Mouse (Mus musculus): Measurements from ENCODE around the gene Pxdn. TPM values are rescaled to one million over a fixed set of nuclear protein-coding genes. Genes with fewer than 3 reads are reported as not detected.
A peak's percentile ranks its signal among the peaks of the same experiment; 100 is the strongest.

Pxdn gene
- 60.0 and 65.3 TPM in 2 replicates for polyA plus RNA-seq (2014; fragmentation: Nextera tagmentation; extraction: Ambion mirVana)

DNA sequence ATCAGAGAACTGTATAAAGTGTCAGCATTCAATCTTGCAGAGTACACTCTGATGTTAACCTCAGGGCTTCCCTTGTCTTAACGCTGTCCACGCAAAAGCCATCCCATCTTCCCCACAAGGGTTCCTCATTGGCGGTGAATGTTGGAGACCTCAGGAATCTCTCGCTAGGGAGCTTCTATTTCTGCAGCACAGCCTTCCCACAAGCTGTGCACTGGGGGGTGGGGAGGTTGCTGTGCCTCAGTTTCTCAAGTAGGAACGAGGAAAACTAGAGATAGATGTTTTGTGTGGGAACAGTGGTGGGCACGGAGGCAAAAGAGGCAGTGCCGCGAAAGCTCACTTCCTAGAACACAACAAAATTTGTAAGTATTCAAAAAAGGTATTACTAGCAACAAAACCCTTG is at the start of gene Pxdn:
Gene Pxdn, plus strand, starts transcription at position 301 of the 400 bp plus-strand sequence.
- Histone ChIP-seq H3K4me2 (replicated peaks) (peak within 1 kb of the TSS; percentile 74), H3K36me3 (replicated peaks; ENCODE audit: control insufficient read depth, insufficient read depth) (no peaks in the 10 kb centered on the region), H3K9ac (peak within 1 kb of the TSS; percentile 94), H3K27ac (peak within 1 kb of the TSS; percentile 90), H3K4me3 (replicated peaks; ENCODE audit: low read length) (peak within 1 kb of the TSS; percentile 84), H3K27me3 (ENCODE audit: control insufficient read depth, insufficient read depth, low read length) (no peaks in the 10 kb centered on the region), H3K4me1 (replicated peaks; ENCODE audit: control insufficient read depth, insufficient read depth, low read length) (peaks cover 34% of the 10 kb centered on the region), H3K9me3 (ENCODE audit: control insufficient read depth, low read length) (no peaks in the 10 kb centered on the region)
- 26% methylated on average over 8 of the region's 8 CpGs for WGBS
- ATAC-seq (ENCODE audit: low FRiP score) (no peak), DNase-seq (ENCODE audit: low spot score) (no peak)

DNA sequence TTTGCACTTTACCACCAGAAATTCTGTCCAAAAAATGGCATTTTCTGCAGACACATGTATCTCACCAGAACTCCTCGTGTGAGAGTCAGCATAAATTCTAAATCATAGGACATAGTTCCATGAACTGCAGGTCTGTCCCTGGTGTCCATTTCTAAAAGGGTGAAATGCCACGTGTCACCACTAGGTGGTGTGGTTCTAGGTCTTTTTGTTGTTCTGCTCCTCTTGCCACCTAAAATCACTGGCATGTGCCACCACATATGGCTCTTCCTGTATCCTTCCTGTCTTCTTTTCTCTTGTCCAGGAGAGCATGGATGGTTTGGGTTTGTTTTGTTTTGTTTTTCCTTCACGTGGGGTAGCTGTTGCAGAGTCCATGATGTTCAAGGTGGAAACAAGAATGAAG is 42.7 kb upstream of the Pxdn start:
- Histone ChIP-seq H3K27ac (no peak overlapping the region), H3K9ac (no peak overlapping the region), H3K27me3 (ENCODE audit: control insufficient read depth, insufficient read depth, low read length) (no peaks in the 10 kb centered on the region), H3K9me3 (ENCODE audit: control insufficient read depth, low read length) (no peaks in the 10 kb centered on the region), H3K4me3 (replicated peaks; ENCODE audit: low read length) (no peak overlapping the region), H3K4me2 (replicated peaks) (no peak overlapping the region), H3K4me1 (replicated peaks; ENCODE audit: control insufficient read depth, insufficient read depth, low read length) (no peaks in the 10 kb centered on the region), H3K36me3 (replicated peaks; ENCODE audit: control insufficient read depth, insufficient read depth) (peaks cover 78% of the 10 kb centered on the region)
- 16% methylated on average over 3 of the region's 3 CpGs for WGBS
- DNase-seq (ENCODE audit: low spot score), result peak; percentile 63
- no peak for ATAC-seq (ENCODE audit: low FRiP score)

DNA sequence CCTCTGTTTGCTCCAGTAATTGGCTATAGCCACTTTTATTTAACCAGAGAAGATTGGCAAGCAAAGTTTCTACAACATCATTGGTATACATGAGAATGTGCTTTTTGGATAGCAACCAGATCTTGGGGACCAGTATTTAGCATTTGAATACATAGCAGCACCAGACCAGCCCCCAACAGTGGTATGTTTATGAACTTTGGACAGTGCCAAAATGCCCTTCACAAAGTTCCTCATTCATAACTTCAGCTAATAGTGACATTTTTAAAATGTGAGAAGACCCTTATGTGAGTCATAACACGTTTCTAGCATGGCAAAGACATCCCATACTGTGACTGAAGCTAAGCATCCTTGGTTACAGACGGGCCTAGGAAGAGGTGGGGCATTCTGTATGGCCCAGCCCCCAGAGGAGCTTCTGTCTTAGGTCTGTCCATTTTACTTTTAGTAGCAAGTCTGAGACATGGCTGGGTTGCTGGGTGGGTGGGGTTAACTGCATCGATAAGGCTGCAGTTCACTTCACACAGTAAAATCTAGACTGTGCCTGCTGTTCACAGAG is 39.8 kb upstream of the Pxdn start:
- ATAC-seq (ENCODE audit: low FRiP score) (no peak; the same call in 1 of the 2 replicates), DNase-seq (ENCODE audit: low spot score) (no peak)
- Histone ChIP-seq H3K4me3 (replicated peaks; ENCODE audit: low read length) (no peak overlapping the region), H3K9me3 (ENCODE audit: control insufficient read depth, low read length) (no peaks in the 10 kb centered on the region), H3K4me1 (replicated peaks; ENCODE audit: control insufficient read depth, insufficient read depth, low read length) (no peaks in the 10 kb centered on the region), H3K9ac (no peak overlapping the region), H3K27me3 (ENCODE audit: control insufficient read depth, insufficient read depth, low read length) (no peaks in the 10 kb centered on the region), H3K27ac (no peak overlapping the region), H3K4me2 (replicated peaks) (no peak overlapping the region), H3K36me3 (replicated peaks; ENCODE audit: control insufficient read depth, insufficient read depth) (peaks cover 70% of the 10 kb centered on the region)
- WGBS, result 76% methylated on average over 3 of the region's 3 CpGs

DNA sequence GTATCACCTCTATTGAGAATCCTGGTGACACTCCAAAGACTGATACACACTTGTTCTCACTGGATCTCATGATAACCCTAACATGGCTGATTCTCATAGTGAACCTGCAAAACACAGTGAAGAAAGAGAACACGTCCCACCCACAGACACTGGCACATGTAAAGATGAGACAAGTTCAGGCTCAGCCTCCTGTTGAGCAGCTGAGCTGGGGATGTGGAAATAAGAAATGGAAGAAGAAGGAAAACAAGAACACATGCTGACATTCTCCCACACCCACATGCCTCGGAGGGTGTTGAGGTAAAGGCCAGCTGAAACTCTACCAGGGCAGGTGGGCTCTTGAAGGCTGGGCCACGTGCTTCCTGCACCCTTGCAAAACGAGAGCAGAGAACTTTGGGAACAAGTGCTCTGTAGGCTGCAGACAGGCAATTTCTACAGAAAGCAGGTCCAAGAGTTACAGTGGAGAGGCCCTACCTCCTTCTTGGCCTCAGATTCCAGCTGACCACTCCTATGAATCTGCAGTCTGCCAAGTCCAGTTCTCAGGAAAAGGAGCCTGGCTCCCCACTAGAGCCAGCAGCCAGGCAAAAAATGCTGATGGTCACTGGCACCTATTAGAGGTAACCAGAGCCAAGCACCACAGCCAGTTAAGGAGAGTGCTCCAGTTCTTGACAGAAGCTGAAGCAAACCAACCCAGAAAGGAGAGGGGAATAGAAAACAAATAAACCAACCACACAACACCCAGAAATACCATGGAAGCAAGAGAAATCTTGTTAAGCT is 33.1 kb upstream of the Pxdn start:
- Histone ChIP-seq H3K9me3 (ENCODE audit: control insufficient read depth, low read length) (no peaks in the 10 kb centered on the region), H3K27ac (no peak overlapping the region), H3K9ac (no peak overlapping the region), H3K4me3 (replicated peaks; ENCODE audit: low read length) (no peak overlapping the region), H3K27me3 (ENCODE audit: control insufficient read depth, insufficient read depth, low read length) (no peaks in the 10 kb centered on the region), H3K4me1 (replicated peaks; ENCODE audit: control insufficient read depth, insufficient read depth, low read length) (no peaks in the 10 kb centered on the region), H3K4me2 (replicated peaks) (no peak overlapping the region), H3K36me3 (replicated peaks; ENCODE audit: control insufficient read depth, insufficient read depth) (peaks cover 31% of the 10 kb centered on the region)
- 80% methylated on average over 4 of the region's 4 CpGs for WGBS
- DNase-seq (ENCODE audit: low spot score), result no peak
- no peak for ATAC-seq (ENCODE audit: low FRiP score)

DNA sequence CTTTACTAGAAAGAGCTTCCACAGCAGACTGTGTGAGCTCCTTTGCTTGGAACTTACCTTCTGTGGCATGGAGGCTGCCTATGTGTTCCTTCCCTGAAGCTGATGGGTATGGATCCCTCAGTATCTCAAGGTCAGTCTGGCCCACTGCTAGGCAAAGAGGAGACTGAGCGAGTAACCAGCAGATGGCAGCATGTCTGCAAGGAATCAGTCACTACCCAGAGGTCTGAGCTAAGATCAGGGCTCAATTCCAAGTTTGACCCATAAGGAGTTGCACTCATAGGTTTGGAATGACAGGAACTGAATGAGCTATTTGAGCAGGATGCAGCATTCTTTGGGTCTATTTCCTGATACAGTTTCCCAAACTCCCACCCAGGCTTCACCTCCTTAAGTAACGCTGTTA is 30.4 kb upstream of the Pxdn start:
- WGBS, result 58% methylated on average over 2 of the region's 2 CpGs
- no peaks in the 10 kb centered on the region for H3K27me3 ChIP-seq (ENCODE audit: control insufficient read depth, insufficient read depth, low read length)
- peaks cover 30% of the 10 kb centered on the region for H3K36me3 ChIP-seq (replicated peaks; ENCODE audit: control insufficient read depth, insufficient read depth)
- no peak overlapping the region for H3K4me2 ChIP-seq (replicated peaks)
- ATAC-seq (ENCODE audit: low FRiP score) (no peak), DNase-seq (ENCODE audit: low spot score) (peak; percentile 61)
- no peaks in the 10 kb centered on the region for H3K9me3 ChIP-seq (ENCODE audit: control insufficient read depth, low read length)
- H3K4me1 ChIP-seq (replicated peaks; ENCODE audit: control insufficient read depth, insufficient read depth, low read length), result no peaks in the 10 kb centered on the region
- no peak overlapping the region for H3K27ac ChIP-seq
- H3K9ac ChIP-seq, result no peak overlapping the region
- H3K4me3 ChIP-seq (replicated peaks; ENCODE audit: low read length), result no peak overlapping the region

DNA sequence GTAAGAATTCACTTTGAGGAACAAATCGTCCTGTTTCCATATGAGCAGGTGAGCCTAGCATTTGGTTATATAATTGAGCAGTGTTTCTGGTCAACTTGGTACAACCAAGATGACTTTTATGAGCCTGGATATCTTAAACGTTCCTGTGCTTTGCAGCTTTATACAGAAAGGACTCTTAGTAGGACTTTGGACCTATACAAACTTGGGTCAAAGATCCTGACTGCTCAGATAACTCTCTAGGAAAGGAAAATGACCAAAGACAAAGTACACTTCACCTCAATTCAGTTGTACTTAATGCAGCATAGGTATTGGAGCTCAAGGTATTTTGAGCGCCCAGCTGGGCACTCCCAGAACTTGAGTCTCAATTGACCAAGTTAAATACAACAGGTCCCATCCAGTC is 21.3 kb upstream of the Pxdn start:
- peaks cover 91% of the 10 kb centered on the region for H3K36me3 ChIP-seq (replicated peaks; ENCODE audit: control insufficient read depth, insufficient read depth)
- WGBS, result 89% methylated on average over 3 of the region's 3 CpGs

DNA sequence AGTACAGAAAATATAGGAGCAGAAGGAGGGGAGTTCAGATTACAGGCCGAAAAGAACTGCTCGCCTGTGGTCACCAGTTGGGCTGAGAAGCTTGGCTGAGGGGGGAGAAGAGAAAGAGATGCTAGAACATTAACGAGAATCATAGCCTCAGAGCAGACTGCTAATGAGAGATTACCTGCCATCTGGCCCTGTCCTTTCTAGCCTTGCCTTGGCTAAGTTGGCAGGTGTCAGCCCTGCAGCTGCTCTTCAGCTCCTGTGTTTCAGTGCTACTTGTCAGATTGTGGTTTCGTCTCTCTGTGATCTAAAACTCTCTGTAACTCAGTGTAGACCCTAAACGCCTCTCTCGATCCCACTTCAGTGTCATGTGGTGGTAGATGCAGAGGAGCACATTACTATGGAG is 20.6 kb upstream of the Pxdn start:
- whole genome bisulfite sequencing, result 87% methylated on average over 6 of the region's 6 CpGs
- Histone ChIP-seq H3K4me3 (replicated peaks; ENCODE audit: low read length) (no peak overlapping the region), H3K9ac (no peak overlapping the region), H3K27ac (no peak overlapping the region), H3K27me3 (ENCODE audit: control insufficient read depth, insufficient read depth, low read length) (no peaks in the 10 kb centered on the region), H3K4me1 (replicated peaks; ENCODE audit: control insufficient read depth, insufficient read depth, low read length) (no peaks in the 10 kb centered on the region), H3K4me2 (replicated peaks) (no peak overlapping the region), H3K36me3 (replicated peaks; ENCODE audit: control insufficient read depth, insufficient read depth) (peaks cover 91% of the 10 kb centered on the region), H3K9me3 (ENCODE audit: control insufficient read depth, low read length) (no peaks in the 10 kb centered on the region)
- DNase-seq (ENCODE audit: low spot score) (no peak), ATAC-seq (ENCODE audit: low FRiP score) (no peak)

More for the DNA sequence above, 21.3 kb upstream of the Pxdn start:
- DNase-seq (ENCODE audit: low spot score) (no peak), ATAC-seq (ENCODE audit: low FRiP score) (no peak)
- Histone ChIP-seq H3K27ac (no peak overlapping the region), H3K27me3 (ENCODE audit: control insufficient read depth, insufficient read depth, low read length) (no peaks in the 10 kb centered on the region), H3K4me1 (replicated peaks; ENCODE audit: control insufficient read depth, insufficient read depth, low read length) (no peaks in the 10 kb centered on the region), H3K9ac (no peak overlapping the region), H3K4me3 (replicated peaks; ENCODE audit: low read length) (no peak overlapping the region), H3K4me2 (replicated peaks) (no peak overlapping the region), H3K9me3 (ENCODE audit: control insufficient read depth, low read length) (no peaks in the 10 kb centered on the region)

DNA sequence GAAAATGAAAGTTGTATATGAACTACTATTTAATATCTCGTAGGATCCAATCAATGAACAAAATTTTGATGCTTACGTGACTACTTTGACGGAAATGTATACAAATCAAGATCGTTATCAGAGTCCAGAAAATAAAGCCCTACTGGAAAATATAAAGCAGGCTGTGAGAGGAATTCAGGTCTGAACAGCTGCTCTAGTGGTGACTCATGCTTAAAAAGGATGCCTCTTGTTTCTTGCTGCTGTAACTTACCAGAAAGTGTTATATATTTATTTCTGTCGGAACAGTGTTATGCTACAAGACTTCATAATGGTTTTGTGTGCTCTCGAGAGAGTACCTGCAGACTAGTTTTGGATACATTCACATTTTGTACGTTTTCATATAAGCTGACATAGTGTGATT is 17.1 kb upstream of the Pxdn start:
- no peaks in the 10 kb centered on the region for H3K9me3 ChIP-seq (ENCODE audit: control insufficient read depth, low read length)
- no peak for ATAC-seq (ENCODE audit: low FRiP score)
- H3K36me3 ChIP-seq (replicated peaks; ENCODE audit: control insufficient read depth, insufficient read depth), result peaks cover 80% of the 10 kb centered on the region
- 86% methylated on average over 7 of the region's 7 CpGs for WGBS
- H3K4me2 ChIP-seq (replicated peaks), result no peak overlapping the region
- DNase-seq (ENCODE audit: low spot score), result no peak
- no peak overlapping the region for H3K27ac ChIP-seq
- no peaks in the 10 kb centered on the region for H3K4me1 ChIP-seq (replicated peaks; ENCODE audit: control insufficient read depth, insufficient read depth, low read length)
- H3K4me3 ChIP-seq (replicated peaks; ENCODE audit: low read length), result no peak overlapping the region
- no peak overlapping the region for H3K9ac ChIP-seq
- H3K27me3 ChIP-seq (ENCODE audit: control insufficient read depth, insufficient read depth, low read length), result no peaks in the 10 kb centered on the region

DNA sequence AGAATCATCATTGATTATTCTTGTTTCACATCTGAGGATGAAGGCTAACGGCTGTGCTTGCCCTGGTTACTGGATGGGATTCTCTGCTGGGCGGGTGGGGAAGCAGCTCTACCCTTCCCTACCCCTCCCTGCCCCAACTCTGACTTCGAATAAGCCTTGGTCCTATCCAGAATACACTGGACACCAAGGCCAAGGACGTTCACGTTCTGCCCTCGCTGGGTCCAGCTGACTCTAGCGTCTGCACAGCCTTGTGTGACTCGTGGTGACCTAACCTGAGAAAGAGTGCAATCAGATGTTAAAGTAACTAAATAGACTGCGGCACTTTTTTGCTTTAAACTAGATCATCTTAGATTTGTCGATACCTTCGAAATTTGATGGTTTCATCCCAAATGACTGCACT is 15.9 kb upstream of the Pxdn start:
- H3K27me3 ChIP-seq (ENCODE audit: control insufficient read depth, insufficient read depth, low read length), result no peaks in the 10 kb centered on the region
- no peak overlapping the region for H3K27ac ChIP-seq
- DNase-seq (ENCODE audit: low spot score), result no peak
- 88% methylated on average over 11 of the region's 11 CpGs for WGBS
- ATAC-seq (ENCODE audit: low FRiP score), result no peak
- H3K9ac ChIP-seq, result no peak overlapping the region
- H3K4me3 ChIP-seq (replicated peaks; ENCODE audit: low read length), result no peak overlapping the region
- no peak overlapping the region for H3K4me2 ChIP-seq (replicated peaks)
- peaks cover 70% of the 10 kb centered on the region for H3K36me3 ChIP-seq (replicated peaks; ENCODE audit: control insufficient read depth, insufficient read depth)
- no peaks in the 10 kb centered on the region for H3K9me3 ChIP-seq (ENCODE audit: control insufficient read depth, low read length)
- H3K4me1 ChIP-seq (replicated peaks; ENCODE audit: control insufficient read depth, insufficient read depth, low read length), result no peaks in the 10 kb centered on the region

Data from hindbrain, embryonic 14.5 days (tissue).